Mouse (Mus musculus): ENCODE data around the gene Zfp423. TPM values are rescaled to one million over a fixed set of nuclear protein-coding genes. Genes with fewer than 3 reads are reported as not detected.

Zfp423 gene
- polyA plus RNA-seq, 1 experiment from 2014 or later: 35.0 TPM

- no peaks in the 10 kb centered on the region for H3K9me3 ChIP-seq (ENCODE audit: control insufficient read depth, low read length)
- no peak overlapping the region for H3K9ac ChIP-seq (replicated peaks; ENCODE audit: low read depth, low read length)
- no peaks in the 10 kb centered on the region for H3K36me3 ChIP-seq (ENCODE audit: control insufficient read depth, insufficient read depth, low read length)
- H3K4me2 ChIP-seq (ENCODE audit: low read depth, low read length): no peak overlapping the region
- no peaks in the 10 kb centered on the region for H3K27me3 ChIP-seq (ENCODE audit: control insufficient read depth, insufficient read depth, low read length)
- WGBS: 46% methylated on average over 7 of the region's 7 CpGs
- peaks cover 3% of the 10 kb centered on the region; the same call in 1 of the 2 replicates for H3K4me1 ChIP-seq (ENCODE audit: control insufficient read depth, insufficient read depth, low read length)
- ATAC-seq (ENCODE audit: low read depth): no peak
- H3K27ac ChIP-seq (ENCODE audit: low read depth, low read length): no peak overlapping the region
- H3K4me3 ChIP-seq (ENCODE audit: low read depth, low read length): no peak overlapping the region
Observed at GRCm38 (mm10) chr8:87619118-87619517, 340.3 kb downstream of the Zfp423 start.

- H3K9ac ChIP-seq (replicated peaks; ENCODE audit: low read depth, low read length): no peak overlapping the region
- ATAC-seq (ENCODE audit: low read depth): no peak
- no peaks in the 10 kb centered on the region for H3K4me1 ChIP-seq (ENCODE audit: control insufficient read depth, insufficient read depth, low read length)
- 96% methylated on average over 1 of the region's 1 CpGs for WGBS
- H3K27me3 ChIP-seq (ENCODE audit: control insufficient read depth, insufficient read depth, low read length): no peaks in the 10 kb centered on the region
- H3K4me3 ChIP-seq (ENCODE audit: low read depth, low read length): no peak overlapping the region
- no peak overlapping the region for H3K27ac ChIP-seq (ENCODE audit: low read depth, low read length)
- H3K9me3 ChIP-seq (ENCODE audit: control insufficient read depth, low read length): no peaks in the 10 kb centered on the region
- no peak overlapping the region for H3K4me2 ChIP-seq (ENCODE audit: low read depth, low read length)
- no peaks in the 10 kb centered on the region for H3K36me3 ChIP-seq (ENCODE audit: control insufficient read depth, insufficient read depth, low read length)
Observed at GRCm38 (mm10) chr8:87613701-87614100, 345.7 kb downstream of the Zfp423 start.

Other genes with a start within 250 kb of the Zfp423 start
- gene Cnep1r1, start 159.2 kb upstream of the Zfp423 start, polyA plus RNA-seq (2014; fragmentation: Nextera tagmentation; extraction: Ambion mirVana): 25.3 and 27.3 TPM in 2 replicates
- gene Heatr3, start 178.3 kb upstream of the Zfp423 start, polyA plus RNA-seq (2014; fragmentation: Nextera tagmentation; extraction: Ambion mirVana): 42.9 and 44.4 TPM in 2 replicates
- 16.0 and 18.8 TPM in 2 replicates for gene Tent4b, start 239.6 kb upstream of the Zfp423 start, polyA plus RNA-seq (2014; fragmentation: Nextera tagmentation; extraction: Ambion mirVana)